Mouse (Mus musculus) liver, adult 2 months (tissue): ENCODE measurements around the gene Idnk.
A peak's percentile ranks its signal among the peaks of the same experiment; 100 is the strongest.

Experiments
- CTCF ChIP-seq: fragments of 200-500 bp; IDR thresholded peaks from 2 replicates; pipeline ENCODE4 v1.5.1; 2011; ENCODE audit warnings: low read depth, low read length, control low read depth
- POLR2A ChIP-seq: fragments of 200-500 bp; IDR thresholded peaks from 2 replicates; pipeline ENCODE4 v1.6.1; 2011; ENCODE audit warnings: low read length, control low read depth; ENCODE audit not compliant: insufficient read depth; ENCODE audit errors: extremely low read depth

- TF ChIP-seq CTCF (0 out of 2 replicates have a peak, but pooled peaks have one; percentile 1), POLR2A (no peak)
These were observed 9.1 kb upstream of the Idnk start for GRCm38 (mm10) chr13:58148256-58148831.
